Mouse (Mus musculus): ENCODE measurements around the gene Smtnl1.

Smtnl1 gene

DNA sequence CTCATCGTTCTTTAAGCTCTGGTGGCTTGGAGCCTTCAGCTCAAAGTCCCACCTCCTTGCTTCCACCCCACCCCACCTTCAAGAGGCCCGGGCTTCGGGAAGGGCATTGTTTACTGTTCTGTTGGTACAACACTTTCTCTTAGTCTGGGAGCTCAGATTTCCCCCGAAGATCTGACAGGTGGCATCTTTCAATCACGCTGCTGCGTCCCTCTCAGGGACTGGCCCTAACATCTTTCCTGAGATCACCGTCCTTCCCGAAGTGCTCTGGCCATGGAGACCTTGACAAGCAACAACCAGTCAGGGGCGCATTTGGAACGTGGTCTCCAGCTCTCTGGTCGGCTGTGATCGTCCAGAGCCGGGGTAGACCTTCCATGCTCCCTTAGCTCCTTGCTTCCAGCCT, at the start of gene Smtnl1:
Gene Smtnl1, minus strand, starts transcription at position 101 of the 400 bp plus-strand sequence.
- no peak for DNase-seq (ENCODE audit: low read depth)

DNA sequence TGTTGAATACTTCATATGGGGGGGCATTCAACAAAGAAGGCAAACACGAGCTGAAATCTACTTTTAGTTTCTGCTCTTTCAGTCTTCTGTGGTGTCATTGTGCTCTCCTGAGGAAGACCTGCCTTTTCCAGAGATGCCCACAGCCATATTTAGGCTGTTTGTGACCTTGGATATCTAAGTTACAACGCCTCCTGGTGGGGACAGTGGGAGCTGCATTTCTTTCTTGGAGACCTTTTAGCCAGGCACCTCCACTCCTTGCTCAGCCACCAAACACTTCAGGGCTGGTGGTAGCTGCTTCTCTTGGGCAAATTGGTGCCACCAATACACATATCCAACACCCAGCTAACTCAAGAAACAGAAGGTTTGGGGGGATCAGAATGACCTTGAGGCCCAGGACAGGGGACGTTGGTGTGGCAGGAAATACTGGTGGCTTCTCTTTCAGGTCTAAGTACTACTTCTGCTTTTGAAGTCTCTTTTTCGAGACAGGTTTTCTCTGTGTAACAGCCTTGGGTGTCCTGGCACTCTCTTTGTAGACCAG, 48.2 kb upstream of the Smtnl1 start:
- DNase-seq (ENCODE audit: low read depth) = no peak

DNA sequence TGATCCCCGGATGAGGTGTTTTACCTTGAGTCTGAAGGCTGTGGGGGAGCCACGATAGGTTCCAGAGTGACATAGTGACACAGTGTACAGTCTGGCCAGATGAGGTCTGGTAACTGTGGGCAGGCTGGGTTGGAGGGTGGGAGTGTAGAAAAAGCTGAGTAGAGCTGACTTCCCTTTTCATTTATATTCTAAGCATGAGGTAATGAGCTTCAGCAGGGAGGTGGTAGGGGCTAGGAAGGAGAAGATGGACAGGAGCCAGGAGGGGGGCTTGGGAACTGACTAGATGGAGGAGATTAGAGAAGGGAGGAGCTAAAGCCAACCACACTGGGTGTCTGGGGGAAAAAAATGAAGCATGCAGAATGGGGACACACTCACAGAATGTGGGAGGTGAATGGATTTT, 46.5 kb upstream of the Smtnl1 start:
- no peak for DNase-seq (ENCODE audit: low read depth)

DNA sequence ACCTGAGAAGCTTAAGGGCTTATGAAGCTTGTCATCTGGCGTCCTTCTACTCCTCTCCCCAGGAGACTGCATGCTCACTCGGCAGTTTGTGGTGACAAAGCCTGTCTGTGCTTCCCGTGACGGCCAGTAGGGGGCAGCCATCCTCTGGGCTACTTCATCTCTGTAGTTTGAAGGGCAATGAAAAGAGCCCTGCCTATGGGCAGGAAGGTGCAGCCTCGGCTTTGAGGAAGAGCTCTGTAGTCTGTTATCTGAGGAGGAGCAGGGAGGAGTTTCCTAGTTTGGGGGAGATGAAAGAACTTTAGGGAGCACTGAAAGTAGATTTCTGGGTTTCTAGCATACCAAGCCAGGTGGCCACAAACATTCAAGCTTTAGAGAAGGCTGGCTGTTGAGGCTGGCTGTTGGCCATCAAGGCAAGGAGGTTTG, 46.1 kb upstream of the Smtnl1 start:
- DNase-seq (ENCODE audit: low read depth) = peak; percentile 79

DNA sequence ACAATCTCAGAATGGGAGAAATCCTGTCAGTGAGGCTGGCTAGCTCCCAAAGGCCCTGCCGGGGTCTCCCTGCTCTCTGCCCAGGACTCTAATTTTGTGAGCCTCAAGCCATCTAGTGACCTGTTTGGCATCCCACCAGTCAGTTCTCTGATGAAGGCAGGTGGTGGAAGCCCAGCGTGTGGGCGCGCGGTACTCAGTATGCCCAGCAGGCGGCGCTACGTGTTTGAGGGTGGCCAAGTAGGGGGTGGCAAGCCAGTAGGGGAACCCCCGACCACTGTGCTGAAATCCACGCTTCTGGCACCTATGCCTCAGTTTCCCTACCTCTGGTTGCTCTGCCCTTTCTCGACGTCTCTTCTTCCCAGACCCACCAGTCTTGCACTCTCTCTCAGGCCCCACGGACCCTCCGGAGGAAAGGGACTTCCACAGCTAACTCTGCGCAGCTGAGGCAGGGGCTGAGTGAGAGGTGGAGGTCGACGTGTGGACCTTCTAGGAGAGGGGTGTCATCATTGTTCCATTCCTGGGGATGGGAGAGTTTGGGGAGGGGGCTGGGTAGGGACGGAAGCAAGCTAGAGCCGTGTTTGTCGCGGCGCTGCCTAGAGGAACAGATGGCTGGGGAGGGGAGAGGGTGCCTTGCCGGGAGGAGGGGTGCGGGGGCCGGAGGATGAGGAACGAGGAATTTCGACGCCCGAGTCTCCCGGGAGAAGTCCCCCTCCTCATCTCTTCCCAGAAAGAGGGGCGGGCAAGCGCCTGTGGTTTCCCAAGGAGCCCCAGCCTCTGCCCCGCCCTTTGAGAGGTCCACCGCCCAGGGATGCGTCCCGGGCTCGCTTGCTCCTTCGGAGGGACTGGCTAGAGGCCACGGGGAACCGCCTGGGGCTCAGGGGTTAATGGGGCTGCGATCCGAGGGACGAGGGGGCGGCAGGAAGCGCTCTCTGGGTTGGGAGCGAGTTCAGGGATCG, 43.4 kb upstream of the Smtnl1 start:
- DNase-seq (ENCODE audit: low read depth) = no peak

DNA sequence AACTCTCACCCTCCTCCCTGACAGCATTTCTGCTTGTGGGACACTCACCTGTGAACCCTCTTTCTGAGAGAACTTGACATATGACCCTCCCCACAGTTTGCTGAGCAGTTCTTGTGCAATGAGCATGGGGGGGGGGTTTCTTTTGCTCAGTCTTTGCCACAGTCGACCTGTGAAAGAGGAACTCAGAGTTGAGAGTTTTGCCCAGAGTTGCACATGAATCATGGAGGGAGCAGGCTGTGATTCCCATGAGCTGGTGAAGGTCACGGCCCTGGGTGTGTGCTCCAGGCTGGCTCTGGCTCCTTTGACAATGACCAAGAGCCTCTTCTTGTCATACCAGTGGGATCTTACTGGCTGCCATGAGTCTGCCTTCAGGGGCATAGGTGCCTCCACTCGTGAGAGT, 39.8 kb upstream of the Smtnl1 start:
- no peak for DNase-seq (ENCODE audit: low read depth)

DNA sequence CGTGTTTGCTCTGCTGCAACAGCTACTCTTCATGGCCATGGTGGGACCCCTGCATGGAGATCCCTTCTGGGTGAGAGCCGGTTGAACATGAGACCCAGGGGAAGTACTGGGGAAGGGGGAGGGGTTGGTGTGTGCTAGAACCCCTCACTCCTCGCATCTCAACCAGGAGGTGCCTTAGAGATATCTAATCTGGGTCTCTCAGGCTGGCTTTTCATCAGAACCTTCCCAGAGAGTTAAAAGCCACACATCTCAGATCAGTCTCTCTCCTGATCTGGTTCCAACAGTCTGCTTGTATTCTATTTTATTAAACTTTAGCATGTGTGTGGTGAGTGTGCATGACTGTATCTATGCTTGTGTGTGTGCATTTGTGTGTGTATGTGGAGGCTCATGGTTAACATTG, 39.0 kb upstream of the Smtnl1 start:
- DNase-seq (ENCODE audit: low read depth) = no peak

DNA sequence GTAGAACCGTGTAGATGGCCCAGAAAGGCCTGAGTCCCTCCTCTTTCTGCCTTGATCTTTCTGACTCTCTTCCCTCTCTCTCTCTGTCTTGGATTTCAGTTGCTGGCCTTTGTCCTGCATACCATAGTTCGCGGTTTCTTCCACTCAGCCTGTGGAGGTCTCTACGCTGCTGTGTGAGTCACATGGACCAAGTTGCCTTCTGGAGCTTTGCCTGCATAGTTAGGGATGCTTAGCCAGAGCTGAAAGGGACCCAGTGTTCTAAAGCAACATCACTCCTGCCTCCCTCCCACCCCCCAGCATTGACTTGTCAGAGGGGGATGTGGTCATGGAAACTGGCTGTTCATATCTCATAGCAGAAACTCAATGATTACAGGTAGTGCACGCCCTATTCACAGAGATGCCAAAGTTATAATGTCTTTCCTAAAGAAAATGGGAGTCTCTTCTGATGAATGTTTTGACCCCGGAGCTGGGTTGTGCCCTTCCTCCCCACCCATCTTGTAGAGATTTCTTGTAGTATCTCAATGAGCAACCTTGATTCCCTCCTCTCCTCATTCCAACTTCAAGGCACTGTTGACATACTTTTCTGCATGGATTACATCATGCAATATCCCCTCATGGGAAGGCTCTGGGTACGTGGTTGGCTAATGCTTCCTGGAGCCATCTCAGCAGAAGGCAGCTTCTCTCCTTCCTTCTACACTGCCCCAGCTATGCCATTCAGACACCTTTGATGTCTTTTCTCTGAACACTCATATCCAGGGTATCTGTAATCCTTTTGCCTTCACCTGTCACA, 37.7 kb upstream of the Smtnl1 start:
- no peak for DNase-seq (ENCODE audit: low read depth)

DNA sequence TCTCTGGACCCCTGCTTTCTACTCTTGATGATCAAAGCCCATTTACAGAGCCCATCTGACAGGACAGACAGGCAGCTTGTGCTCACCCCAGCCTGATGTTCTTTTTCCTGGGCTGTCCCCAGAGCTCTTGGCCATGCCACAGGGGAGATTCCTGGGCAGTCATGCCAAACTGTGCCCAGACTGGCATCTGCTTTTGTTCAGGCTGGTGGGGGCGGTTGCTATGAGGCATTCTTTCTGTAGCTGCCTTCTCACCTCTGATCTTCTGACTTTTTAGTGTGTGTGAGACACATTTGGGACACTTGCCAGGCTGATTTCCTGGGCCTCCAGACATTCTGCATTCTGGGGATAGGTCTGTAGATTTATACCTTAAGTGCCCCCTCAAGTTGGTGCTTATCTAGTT, 36.1 kb upstream of the Smtnl1 start:
- no peak for DNase-seq (ENCODE audit: low read depth)

DNA sequence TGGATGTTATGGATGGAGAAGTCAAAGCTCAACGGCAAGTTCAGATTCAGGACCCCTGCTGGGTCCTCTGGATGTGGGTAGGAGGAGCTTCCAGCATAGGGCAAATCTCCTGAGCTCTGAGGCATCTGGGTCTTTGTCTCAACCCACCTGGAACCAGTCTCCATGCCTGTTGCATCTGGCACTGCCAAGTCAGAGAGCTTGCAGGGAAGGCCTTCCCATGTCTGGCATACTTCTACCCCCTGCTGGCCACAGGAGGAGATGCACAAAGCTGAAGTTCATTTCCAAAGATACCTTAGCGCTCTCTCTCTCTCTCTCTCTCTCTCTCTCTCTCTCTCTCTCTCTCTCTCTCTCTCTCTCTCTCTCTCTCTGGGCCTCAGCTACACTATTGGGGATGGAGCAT, 33.3 kb upstream of the Smtnl1 start:
- DNase-seq (ENCODE audit: low read depth) = no peak

DNA sequence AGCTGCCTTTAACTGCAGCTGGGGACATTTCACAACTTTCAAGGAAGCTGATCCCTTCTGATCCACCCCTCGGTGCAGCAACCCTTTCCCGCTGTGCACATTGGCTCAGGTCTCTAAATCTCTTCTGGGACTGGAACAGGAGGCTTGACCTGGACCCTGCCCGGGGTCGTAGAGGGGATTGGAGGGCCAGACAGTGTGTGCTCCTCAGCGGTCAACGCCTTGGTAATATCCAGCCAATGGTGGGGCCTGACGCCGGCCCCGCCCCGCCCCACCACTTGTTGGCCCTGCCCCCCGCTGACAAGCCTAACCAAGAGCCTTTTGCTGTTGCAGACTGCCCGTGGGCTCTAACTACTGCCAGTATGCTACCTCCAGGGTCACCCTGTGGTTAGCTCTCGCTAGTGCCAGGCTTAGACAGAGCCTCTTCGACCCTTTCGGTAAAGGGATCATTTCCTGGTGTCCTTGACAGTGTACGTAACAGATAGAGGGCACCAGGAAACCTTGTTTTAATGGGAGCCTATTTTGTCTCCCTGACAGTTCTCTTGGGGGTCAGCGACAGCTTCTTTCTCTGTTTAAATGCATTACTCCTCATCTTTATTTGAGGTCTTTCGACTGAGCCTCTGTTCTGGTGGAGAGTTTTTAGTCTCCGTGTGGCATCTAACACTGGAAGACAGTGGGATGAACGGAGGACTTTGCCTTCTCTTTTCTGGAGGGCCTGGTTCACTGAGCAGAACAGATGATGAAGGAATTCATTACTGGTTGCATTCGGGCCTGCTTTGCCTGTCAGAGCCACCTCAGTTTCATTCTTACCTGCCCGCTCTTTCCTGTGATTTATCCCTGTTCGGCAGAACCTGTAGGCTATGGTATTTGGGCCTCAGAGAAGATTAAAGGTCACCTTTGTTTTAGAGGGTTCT, 28.9 kb upstream of the Smtnl1 start:
- no peak for DNase-seq (ENCODE audit: low read depth)

DNA sequence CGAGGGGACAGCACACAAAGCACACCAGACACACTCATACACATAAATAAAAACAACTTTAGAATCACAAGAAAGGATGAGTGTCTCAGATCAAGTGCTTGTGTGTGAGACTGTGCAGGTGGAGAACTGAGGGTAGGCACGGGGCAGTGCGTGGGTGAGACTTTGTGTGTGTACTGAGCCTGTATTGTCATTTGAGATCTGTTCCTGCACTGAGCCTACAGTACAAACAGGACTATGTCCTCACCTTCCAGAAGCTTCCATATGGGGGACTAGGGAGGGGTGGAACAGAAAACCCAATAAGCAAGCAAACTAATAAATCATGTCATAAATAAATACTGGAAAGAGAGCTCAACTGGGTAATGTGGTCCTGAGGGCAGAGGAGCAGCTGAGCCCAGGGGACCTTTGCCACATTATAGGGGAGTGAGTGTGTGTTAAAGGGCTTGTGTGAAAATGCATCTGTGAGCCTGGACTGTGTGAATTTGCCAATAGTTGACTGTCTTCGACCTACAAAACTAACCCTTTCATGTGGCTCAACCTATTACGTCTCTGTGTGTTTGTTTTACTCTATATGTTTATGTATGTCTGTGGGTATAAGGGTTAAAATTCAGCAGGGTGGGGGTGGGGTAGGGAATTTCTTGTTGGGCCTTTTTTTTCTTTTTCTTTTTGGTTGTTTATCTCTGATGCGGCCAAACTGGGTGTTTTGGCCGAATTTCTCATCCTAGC, 28.1 kb upstream of the Smtnl1 start:
- DNase-seq (ENCODE audit: low read depth) = no peak

DNA sequence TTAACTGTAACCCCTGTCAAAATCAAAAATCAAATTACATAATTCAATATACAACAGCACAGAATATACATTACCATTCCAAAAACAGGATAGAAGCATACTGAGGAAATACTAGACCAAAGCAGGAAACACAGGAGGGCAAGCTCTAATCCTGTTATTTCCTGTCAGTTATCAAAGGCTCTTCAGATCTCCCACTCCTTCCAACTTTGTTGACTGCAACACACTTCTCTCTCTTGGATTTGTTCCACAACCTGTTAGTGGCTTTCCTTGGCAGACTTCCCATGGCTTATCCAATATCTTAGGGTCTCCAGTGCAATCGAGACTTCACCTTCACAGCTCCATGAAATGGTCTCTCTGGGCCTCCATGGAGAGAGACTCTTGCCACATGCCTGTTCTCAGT, 22.8 kb upstream of the Smtnl1 start:
- no peak for DNase-seq (ENCODE audit: low read depth)

DNA sequence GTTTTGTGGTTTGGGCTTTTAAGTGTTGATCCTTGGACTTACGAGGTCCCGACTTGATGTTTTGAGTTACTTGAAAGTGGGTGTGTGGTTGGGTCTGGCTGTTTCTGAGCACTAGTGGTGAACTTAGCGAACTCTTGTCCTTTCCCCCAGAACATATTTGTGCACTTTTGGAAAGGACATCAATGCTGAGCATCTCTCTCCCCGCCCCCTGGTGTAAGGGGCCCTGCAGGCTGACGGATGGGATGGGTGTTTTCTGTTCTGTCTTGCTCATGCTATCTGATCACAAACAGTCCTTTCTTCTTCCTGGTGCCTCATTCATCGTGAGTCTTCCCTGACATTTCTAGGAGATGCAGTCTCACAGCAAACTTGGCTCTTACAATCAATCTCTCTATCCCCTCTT, 21.2 kb upstream of the Smtnl1 start:
- no peak for DNase-seq (ENCODE audit: low read depth)

DNA sequence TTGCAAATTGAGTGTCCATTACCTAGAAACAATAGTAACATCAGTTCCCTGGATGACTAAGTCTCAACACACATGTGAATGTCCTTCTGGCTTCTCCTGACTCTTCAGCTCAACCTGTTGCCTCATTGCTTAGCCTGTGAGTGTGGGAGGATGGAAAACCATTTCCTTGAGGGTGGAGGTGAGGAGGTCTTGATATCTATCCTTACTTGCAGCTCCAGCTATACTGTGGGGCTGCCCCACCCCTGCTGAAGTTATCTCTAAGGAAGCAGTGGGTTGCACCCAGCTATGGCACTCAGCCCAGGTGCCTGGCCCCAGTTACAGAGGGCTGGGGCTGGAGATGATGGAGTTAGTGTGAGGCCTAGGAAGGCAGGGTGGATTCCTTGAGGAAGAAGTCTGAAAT, 19.5 kb upstream of the Smtnl1 start:
- DNase-seq (ENCODE audit: low read depth) = no peak

DNA sequence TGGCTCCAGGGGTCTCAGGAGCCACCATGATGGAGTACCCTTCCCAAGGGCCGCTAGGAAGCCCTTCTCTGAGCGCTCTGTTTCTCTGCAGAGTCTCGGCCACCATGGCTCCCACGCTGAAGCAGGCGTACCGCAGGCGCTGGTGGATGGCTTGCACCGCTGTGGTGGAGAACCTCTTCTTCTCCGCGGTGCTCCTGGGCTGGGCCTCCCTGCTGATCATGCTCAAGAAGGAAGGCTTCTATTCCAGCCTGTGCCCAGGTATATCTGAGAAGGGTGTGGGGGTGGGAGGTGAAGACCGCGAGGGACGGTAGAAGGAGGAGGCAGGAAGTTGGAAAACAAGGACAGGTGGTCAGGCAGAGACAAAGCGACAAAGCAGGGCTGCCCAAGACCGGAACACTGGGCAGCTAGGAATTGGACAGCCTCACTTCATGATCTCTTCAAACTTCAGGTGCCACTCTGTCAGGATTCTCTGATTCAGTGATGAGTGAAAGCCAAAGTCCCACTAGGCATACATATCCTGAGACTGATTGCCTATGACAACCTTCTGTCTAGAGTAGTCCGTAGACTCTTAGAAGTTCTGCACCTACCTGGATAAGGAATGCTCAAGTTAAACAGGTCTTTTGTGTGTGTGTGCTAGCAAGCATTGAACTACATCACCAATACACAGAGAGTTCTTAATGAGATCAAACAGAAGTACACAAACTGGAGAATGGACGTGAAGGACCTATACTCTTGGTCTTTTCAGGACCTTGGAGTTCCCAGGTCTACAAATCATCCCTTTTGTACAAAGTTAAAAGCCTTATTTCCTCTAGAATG, 18.5 kb upstream of the Smtnl1 start:
- DNase-seq (ENCODE audit: low read depth) = no peak

DNA sequence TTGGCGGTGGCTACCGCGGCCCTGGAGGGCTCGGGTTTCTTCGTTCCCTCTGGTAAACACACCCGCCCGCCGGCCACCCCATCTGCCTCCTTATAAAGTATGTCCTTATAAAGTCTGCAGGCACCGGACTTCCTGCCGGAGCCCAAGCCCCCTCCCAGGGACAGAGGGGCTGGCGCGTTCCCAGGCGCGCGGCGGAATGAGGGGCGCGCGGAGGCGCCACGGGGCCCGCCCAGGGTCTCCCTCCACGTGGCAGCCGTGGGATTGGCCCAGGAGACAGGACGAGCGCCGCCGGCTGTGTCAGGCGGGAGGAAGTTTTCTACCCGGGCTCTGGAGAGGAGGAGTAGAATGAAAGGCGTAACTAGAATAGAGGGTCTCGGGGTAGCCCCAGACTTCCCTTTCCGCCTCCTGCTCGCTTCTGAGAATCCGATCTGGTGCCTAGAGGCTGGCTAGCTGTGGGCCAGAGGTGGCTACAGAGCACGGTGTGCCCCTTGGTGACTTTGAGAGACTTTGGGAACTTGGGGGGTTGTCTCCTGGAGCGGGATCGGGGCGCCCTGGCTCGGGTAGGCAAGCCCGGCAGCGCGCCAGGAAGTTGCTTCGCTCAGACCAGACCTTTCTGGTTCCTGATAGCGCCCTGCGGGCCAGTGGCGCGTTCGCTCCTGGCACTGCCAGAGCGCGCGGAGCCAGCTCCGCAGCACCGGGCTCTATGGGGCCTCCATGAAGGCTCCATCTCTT, 17.7 kb upstream of the Smtnl1 start:
- DNase-seq (ENCODE audit: low read depth) = no peak

DNA sequence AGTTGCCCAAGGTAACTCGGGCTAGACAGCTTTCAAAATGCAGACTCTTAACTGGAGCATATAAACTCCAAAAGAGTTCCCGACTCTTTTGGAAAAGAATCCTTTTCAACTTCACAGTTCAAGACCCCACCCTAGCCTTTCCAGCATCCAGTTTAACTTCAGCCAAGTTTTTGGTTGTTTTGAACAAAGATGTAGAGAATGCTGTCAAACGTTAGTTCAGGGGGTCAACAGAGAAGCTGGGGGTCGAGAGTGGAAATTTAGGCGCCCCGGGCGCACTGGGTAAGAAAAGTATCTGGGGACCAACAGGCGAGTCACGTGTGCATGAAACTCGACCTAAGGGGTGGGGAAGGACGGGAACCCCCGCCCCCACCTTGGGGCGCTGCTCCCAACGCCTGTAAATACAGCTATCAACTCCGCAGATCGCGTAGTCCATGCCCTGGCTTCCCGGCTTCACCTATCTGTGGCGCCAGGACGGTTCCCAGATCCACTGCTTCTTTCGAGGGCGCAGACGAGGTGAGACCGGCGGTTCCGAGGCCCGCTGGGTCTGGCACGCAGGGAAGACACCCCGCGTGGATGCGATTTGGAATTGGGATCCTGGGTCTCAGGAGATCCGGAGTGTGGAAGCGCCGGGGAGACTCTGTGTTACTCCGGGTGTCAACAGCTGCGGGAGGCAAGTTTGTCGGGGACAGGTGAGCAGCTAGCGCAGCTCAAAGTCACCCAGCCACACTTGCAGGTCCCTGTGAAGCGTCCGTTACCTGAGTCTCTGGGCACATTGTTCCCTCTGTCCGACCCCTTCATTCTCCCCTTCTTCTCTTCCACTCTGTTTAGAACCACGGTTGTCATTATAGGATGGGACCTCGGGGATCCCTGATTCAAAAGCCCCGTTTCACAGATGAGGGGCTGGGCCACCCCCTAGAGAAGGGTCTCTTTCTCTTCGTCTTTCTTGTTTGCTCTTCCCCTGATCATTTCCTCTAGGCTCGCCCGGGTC, 16.8 kb upstream of the Smtnl1 start:
- DNase-seq (ENCODE audit: low read depth) = no peak
